In genomic region chr4:116406668-116407067, GRCm38 (mm10) we compare ENCODE assay signal across 17 mouse cellular contexts. TPM values are rescaled to one million over a fixed set of nuclear protein-coding genes. Genes with fewer than 3 reads are reported as not detected.
DNase-seq lines count a peak whose midpoint lies in the region; ATAC-seq and TF ChIP-seq lines count a peak whose summit lies in the region.
"Had no signal": no experiment of that assay in that cellular context is flagged by ENCODE, and none has a peak within 500 bp of the region (broad histone marks: within the 10 kb centered on the region; RNA-seq: fewer than 3 reads in every experiment).

No protein-coding gene starts in this region.

- WGBS in midbrain, embryonic 14.5 days: 57% methylated on average over 2 of the region's 2 CpGs

- no peak for DNase-seq in gastrocnemius, adult 2 months
- no peak for DNase-seq in gastrocnemius, postnatal 10 days
- DNase-seq in retina, adult 2 months (ENCODE audit: low read depth, low spot score): peak; percentile 61
- DNase-seq in retina, embryonic 14.5 days (ENCODE audit: low spot score): no peak
- DNase-seq in midbrain, embryonic 14.5 days: peak; percentile 45
- no peak for DNase-seq in cerebellum, postnatal 10 days
- DNase-seq: heart, postnatal 36 days; kidney, postnatal 10 days; layer of hippocampus, adult 9-11 months; liver; lung, adult 18-20 months; right cerebral cortex, postnatal 14 days; thymus, postnatal 36 days had no signal

- H3K9me3 ChIP-seq in midbrain, embryonic 14.5 days (ENCODE audit: control insufficient read depth, low read length): no peaks in the 10 kb centered on the region
- H3K9me3 ChIP-seq: heart, embryonic 10.5 days had no signal

- H3K9ac ChIP-seq in midbrain, embryonic 14.5 days (replicated peaks; ENCODE audit: low read length): 0 out of 2 replicates have a peak overlapping the region, but pooled peaks have one; percentile 17

- H3K36me3 ChIP-seq in midbrain, embryonic 14.5 days (ENCODE audit: control insufficient read depth, insufficient read depth, low read length): no peaks in the 10 kb centered on the region
- H3K36me3 ChIP-seq: heart, embryonic 10.5 days had no signal

- H3K4me2 ChIP-seq in midbrain, embryonic 14.5 days (ENCODE audit: low read length): peak overlapping the region; percentile 53

- no peak for ATAC-seq in midbrain, embryonic 14.5 days (ENCODE audit: low FRiP score, low TSS enrichment)
- ATAC-seq in frontal cortex, adult (ENCODE audit: low TSS enrichment): no peak; the same call in 1 of the 2 replicates
- ATAC-seq: intestine, postnatal 0 days had no signal

- no peak for TF ChIP-seq CTCF in gastrocnemius, adult 2 months (IDR thresholded peaks at IDR 0.05)

- H3K4me3 ChIP-seq in gastrocnemius, adult 2 months: no peak overlapping the region
- no peak overlapping the region for H3K4me3 ChIP-seq in midbrain, embryonic 14.5 days (replicated peaks; ENCODE audit: low read depth, low read length)
- H3K4me3 ChIP-seq: heart, embryonic 10.5 days had no signal

- peaks cover 21% of the 10 kb centered on the region for H3K4me1 ChIP-seq in midbrain, embryonic 14.5 days (ENCODE audit: control insufficient read depth, insufficient read depth, low read length)

- intact Hi-C loops in gastrocnemius, adult 2 months (cut with DNase I): no loop called here

- H3K27me3 ChIP-seq in midbrain, embryonic 14.5 days (ENCODE audit: control insufficient read depth, insufficient read depth, low read length): no peaks in the 10 kb centered on the region

- H3K27ac ChIP-seq in gastrocnemius, adult 2 months: peak overlapping the region; percentile 63; the same call in 1 of the 2 replicates
- H3K27ac ChIP-seq in midbrain, embryonic 14.5 days (replicated peaks; ENCODE audit: low read depth, low read length): peak overlapping the region; percentile 76
- H3K27ac ChIP-seq: heart, embryonic 10.5 days; macrophage had no signal

RNA-seq across cellular contexts. Expression of gene Mast2, which starts 57.3 kb away (rescaled TPM):
- total RNA-seq in gastrocnemius, adult 2 months (2021): 10 to 100 TPM; 94.1 to 96.3 TPM
- 10 to 100 TPM; 50.1 to 59.8 TPM for total RNA-seq in gastrocnemius, postnatal 10 days (2021)
- polyA plus RNA-seq in midbrain, embryonic 14.5 days (2014; fragmentation: Nextera tagmentation; extraction: Ambion mirVana): 65.0 and 83.6 TPM in 2 replicates

Comparison
In these comparisons a context has a peak if more than half of its experiments do, and no peak if none do; other contexts are left out.
1. DNase-seq: peak in retina, adult 2 months (single experiment) and midbrain, embryonic 14.5 days (single experiment); none in gastrocnemius, adult 2 months (single experiment), gastrocnemius, postnatal 10 days (single experiment), retina, embryonic 14.5 days (single experiment) and cerebellum, postnatal 10 days (0 of 2).